Mouse (Mus musculus): ENCODE results near the gene Spsb1. TPM values are rescaled to one million over a fixed set of nuclear protein-coding genes. Genes with fewer than 3 reads are reported as not detected.
A peak's percentile ranks its signal among the peaks of the same experiment; 100 is the strongest.

Gene Spsb1
- total RNA-seq, 2 experiments from 2014 or later = 32.6 to 36.7 TPM

GRCm38 (mm10) chr4:149986671-149987417, 32.0 kb upstream of the Spsb1 start:
- intact Hi-C loops (cut with DNase I) = loop anchor here (10.0 kb wide), 1 partner anchor 332 kb away; no protein-coding TSS in a partner anchor
- DNase-seq (ENCODE audit: low spot score) = no peak

GRCm38 (mm10) chr4:149983921-149984645, 29.2 kb upstream of the Spsb1 start:
- intact Hi-C loops (cut with DNase I) = loop anchor here (10.0 kb wide), 1 partner anchor 329 kb away; no protein-coding TSS in a partner anchor
- DNase-seq (ENCODE audit: low spot score) = no peak

GRCm38 (mm10) chr4:149982154-149982553, 27.3 kb upstream of the Spsb1 start:
- no peak for DNase-seq (ENCODE audit: low spot score)
- intact Hi-C loops (cut with DNase I) = loop anchor here (10.0 kb wide), 1 partner anchor 327 kb away; no protein-coding TSS in a partner anchor

GRCm38 (mm10) chr4:149979819-149980308, 25.0 kb upstream of the Spsb1 start:
- intact Hi-C loops (cut with DNase I) = loop anchor here (1.0 to 10.0 kb wide), 3 partner anchors 174 to 325 kb away; no protein-coding TSS in a partner anchor
- DNase-seq (ENCODE audit: low spot score) = peak; percentile 49

DNA sequence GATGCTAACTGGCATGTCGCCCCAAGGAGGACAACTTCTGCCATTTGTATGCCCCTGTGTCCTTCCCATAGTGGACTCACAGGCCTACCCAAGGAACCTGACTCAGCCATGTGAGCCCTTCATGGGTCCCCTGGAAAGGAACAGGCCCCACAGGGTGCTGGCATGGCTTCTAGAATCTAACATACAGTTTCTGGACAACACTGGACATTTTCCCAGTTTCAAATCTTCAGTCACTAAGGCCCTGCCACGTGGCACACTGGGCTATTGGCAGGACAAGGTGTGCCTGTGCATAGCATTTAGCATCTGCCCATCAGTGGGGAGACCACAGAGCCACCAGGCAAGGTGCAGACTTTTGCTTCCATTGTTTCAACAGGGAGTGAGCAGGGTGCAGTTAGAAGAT, 24.0 kb upstream of the Spsb1 start:
- DNase-seq (ENCODE audit: low spot score) = no peak

GRCm38 (mm10) chr4:149977801-149978544, 23.1 kb upstream of the Spsb1 start:
- intact Hi-C loops (cut with DNase I) = loop anchor here (5.0 kb wide), 1 partner anchor 226 kb away; no protein-coding TSS in a partner anchor
- no peak for DNase-seq (ENCODE audit: low spot score)

More for the DNA sequence above, 24.0 kb upstream of the Spsb1 start:
- intact Hi-C loops (cut with DNase I) = loop anchor here (1.0 to 5.0 kb wide), 2 partner anchors 173 to 227 kb away; no protein-coding TSS in a partner anchor

DNA sequence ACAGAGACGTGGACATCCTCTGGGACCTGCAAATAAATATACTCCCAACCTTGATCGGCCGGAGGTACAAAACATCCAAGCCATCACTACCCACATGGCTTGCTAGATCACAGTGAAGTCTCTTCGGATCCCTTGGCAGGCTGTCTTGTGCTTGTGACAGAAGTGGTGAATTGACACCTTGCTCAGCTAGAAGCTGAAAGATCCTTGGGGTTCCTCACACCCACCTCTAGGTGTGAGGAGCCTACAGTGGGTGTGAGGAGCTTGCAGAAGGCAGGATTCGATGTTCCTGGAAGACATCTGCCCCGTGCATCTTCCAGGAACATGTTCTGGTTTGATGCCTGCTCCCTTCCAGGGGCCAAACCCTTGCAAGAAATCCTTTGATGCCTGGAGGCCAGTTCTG, 22.3 kb upstream of the Spsb1 start:
- intact Hi-C loops (cut with DNase I) = loop anchor here (5.0 kb wide), 1 partner anchor 225 kb away; no protein-coding TSS in a partner anchor
- DNase-seq (ENCODE audit: low spot score) = no peak

GRCm38 (mm10) chr4:149975730-149976254, 20.9 kb upstream of the Spsb1 start:
- no peak for DNase-seq (ENCODE audit: low spot score)
- intact Hi-C loops (cut with DNase I) = loop anchor here (5.0 kb wide), 1 partner anchor 223 kb away; no protein-coding TSS in a partner anchor

DNA sequence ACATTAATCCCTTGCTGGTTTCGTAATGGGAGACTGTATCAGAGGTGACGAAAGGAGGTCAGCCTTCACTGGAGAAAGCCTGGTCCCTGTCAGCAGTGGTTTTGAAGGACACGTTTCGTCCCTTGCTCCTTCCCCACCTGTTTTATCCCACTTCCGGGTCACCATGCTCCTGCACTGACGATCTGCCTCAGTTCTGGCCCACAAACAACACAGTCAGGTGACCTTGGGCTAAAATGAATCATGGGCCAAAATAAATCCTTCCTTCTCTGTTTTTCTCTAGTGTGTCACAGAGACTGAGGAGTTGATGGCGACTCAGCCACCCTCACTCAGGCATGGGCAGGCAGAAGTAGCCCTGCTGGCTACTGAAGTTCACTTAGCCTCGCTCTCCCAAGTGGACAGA, 20.4 kb upstream of the Spsb1 start:
- intact Hi-C loops (cut with DNase I) = loop anchor here (5.0 kb wide), 1 partner anchor 223 kb away; no protein-coding TSS in a partner anchor
- no peak for DNase-seq (ENCODE audit: low spot score)

- intact Hi-C loops (cut with DNase I) = no loop called here
- no peak for DNase-seq (ENCODE audit: low spot score)
Observed at GRCm38 (mm10) chr4:149971393-149971792, 16.6 kb upstream of the Spsb1 start.

GRCm38 (mm10) chr4:149968526-149968925, 13.7 kb upstream of the Spsb1 start:
- intact Hi-C loops (cut with DNase I) = no loop called here
- no peak for DNase-seq (ENCODE audit: low spot score)

DNA sequence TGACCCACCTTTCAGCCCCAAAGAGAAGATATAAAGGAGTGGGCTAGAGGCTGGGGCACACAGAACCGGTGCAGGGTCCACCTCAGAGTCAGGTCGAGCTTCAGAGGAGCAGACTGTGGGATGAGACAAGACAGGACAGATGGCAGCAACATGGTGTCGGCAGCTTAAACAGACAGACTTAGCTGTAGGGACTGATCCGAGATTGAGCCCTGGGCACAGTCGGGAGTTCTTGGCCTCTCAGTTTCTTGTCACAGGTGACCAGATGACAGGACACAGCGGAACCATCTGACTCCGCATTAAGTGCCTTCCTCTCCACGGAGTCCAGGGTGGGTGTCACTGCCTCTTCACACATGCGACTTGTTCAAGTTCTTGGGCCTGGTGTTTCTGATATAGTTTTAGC, 12.1 kb upstream of the Spsb1 start:
- no peak for DNase-seq (ENCODE audit: low spot score)

GRCm38 (mm10) chr4:149966252-149966651, 11.4 kb upstream of the Spsb1 start:
- intact Hi-C loops (cut with DNase I) = no loop called here
- peak; percentile 56 for DNase-seq (ENCODE audit: low spot score)

More for the DNA sequence above, 12.1 kb upstream of the Spsb1 start:
- intact Hi-C loops (cut with DNase I) = no loop called here

DNA sequence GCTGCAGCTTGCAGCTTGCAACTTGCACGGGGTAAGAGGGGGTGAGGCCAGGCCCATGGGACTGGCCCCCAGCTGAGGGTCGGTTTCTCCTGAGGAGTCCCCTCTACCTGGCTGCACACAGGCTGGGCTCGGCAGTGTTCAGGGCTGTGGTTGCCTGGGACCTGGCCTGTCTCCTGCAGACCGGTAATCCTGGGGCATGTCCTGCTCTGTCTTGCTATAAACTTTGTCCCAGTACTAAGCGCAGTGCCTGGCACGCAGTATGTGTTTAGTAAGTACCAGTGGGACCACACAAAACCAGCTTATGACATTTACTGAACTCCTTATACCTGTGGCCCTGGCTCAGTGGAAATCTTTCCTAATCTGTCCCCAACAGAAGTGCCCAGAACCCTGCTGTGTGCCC, 10.8 kb upstream of the Spsb1 start:
- DNase-seq (ENCODE audit: low spot score) = no peak
- intact Hi-C loops (cut with DNase I) = no loop called here

GRCm38 (mm10) chr4:149965242-149965641, 10.4 kb upstream of the Spsb1 start:
- no peak for DNase-seq (ENCODE audit: low spot score)
- intact Hi-C loops (cut with DNase I) = no loop called here

DNA sequence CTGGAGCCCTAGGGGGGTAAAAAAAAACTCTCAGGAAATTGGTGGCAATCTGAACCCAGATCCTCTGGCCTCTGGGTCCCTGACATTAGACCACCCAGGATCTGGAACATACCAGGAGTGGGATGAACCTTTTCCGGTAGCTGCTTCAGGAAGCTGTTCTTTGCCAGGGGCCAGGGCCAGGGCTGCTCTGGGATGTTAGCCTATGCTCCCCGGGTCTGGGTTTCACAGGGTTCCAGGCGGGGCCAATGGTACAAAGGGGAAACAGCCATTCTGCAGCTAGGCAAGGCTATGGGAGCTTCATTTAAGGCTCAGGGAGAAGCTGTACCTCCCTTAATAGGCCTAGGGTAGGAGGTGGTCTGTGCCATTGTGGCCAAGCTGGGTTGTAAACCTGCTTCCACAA, 9.9 kb upstream of the Spsb1 start:
- no peak for DNase-seq (ENCODE audit: low spot score)
- intact Hi-C loops (cut with DNase I) = no loop called here

- no peak for DNase-seq (ENCODE audit: low spot score)
- intact Hi-C loops (cut with DNase I) = no loop called here
Observed at GRCm38 (mm10) chr4:149964285-149964684, 9.4 kb upstream of the Spsb1 start.

- intact Hi-C loops (cut with DNase I) = no loop called here
- DNase-seq (ENCODE audit: low spot score) = no peak
Observed at GRCm38 (mm10) chr4:149960391-149960790, 5.5 kb upstream of the Spsb1 start.

DNA sequence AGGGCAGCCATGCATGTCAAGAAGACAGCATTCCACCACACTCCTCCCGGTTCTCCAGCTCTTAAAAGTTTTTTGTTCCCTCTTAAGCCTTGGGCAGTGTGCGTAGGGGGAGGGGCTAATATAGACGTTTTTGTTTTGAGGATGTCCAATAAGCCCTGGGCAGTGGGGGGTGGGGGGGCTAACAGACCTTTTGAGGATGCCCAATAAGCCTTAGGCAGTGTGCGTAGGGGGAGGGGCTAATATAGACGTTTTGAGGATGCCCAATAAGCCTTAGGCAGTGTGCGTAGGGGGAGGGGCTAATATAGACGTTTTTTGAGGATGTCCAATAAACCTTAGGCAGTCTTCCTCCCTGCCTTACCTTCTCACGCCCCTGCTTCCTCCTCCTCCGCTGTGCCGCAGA, 5.0 kb upstream of the Spsb1 start:
- intact Hi-C loops (cut with DNase I) = loop anchor here (2.0 kb wide), 1 partner anchor 207 kb away; no protein-coding TSS in a partner anchor

More for the DNA sequence above, 5.0 kb upstream of the Spsb1 start:
- no peak for DNase-seq (ENCODE audit: low spot score)
